Mouse (Mus musculus) testis, adult 2 months (tissue): ENCODE data around the gene Klk8. TPM values are rescaled to one million over a fixed set of nuclear protein-coding genes. Genes with fewer than 3 reads are reported as not detected.

Source experiments
- H3K27ac ChIP-seq: fragments of 200-500 bp; 2 replicates; pipeline ENCODE4 v1.5.1; 2012; ENCODE audit warnings: low read depth, low read length; ENCODE audit not compliant: control insufficient read depth, insufficient read depth
- H3K27me3 ChIP-seq: fragments of 200-500 bp; 2 replicates; pipeline ENCODE4 v1.6.1; 2012; ENCODE audit warnings: mild to moderate bottlenecking, low read length, moderate library complexity; ENCODE audit not compliant: control insufficient read depth, insufficient read depth
- H3K36me3 ChIP-seq: fragments of 200-500 bp; 2 replicates; pipeline ENCODE4 v1.6.1; 2012; ENCODE audit warnings: mild to moderate bottlenecking, low read length; ENCODE audit not compliant: control insufficient read depth, insufficient read depth
- H3K4me1 ChIP-seq: fragments of 200-500 bp; 2 replicates; pipeline ENCODE4 v1.6.1; 2012; ENCODE audit warnings: low read length; ENCODE audit not compliant: control insufficient read depth, insufficient read depth
- H3K4me3 ChIP-seq: fragments of 200-500 bp; 2 replicates; pipeline ENCODE4 v1.5.1; 2012; ENCODE audit warnings: low read depth, mild to moderate bottlenecking, low read length, moderate library complexity, mixed read lengths; ENCODE audit not compliant: control insufficient read depth
- CTCF ChIP-seq: fragments of 200-500 bp; IDR thresholded peaks from 2 replicates; pipeline ENCODE4 v1.5.1; 2012; ENCODE audit warnings: low read depth, mild to moderate bottlenecking, inconsistent platforms, low read length, moderate library complexity; ENCODE audit not compliant: control insufficient read depth, insufficient read depth, insufficient replicate concordance
- POLR2A ChIP-seq: fragments of 200-500 bp; IDR thresholded peaks from 2 replicates; pipeline ENCODE4 v1.6.1; 2012; ENCODE audit warnings: low read depth, mild to moderate bottlenecking, inconsistent platforms, low read length, moderate library complexity; ENCODE audit not compliant: control insufficient read depth
- polyA plus RNA-seq: library from polyadenylated mRNA; depleted of rRNA; stranded (reverse); fragments of >200 nt; gene quantifications from 2 replicates; pipeline ENCODE4 v1.2.3, GENCODE M21; 2012

Gene Klk8
- polyA plus RNA-seq, 1 experiment, result 0.09 TPM

DNA sequence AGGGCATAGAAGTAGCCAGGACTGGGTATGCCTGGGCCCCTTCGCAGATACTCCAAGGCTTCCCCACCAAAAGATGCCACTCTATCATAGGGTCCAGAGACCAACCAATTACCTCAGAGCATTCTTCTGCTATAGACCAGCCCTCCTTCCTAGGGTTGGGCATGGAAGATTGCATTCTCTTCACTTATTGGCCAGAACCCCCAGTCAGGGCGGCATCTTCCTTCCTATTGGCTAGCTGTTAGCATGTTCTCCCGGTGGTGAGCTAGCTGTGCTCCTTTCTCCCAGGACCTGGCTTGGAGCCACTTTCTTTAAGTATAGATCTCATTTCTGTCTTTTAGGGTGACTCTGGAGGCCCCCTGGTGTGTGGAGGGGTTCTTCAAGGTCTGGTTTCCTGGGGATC, 24.5 kb upstream of the Klk8 start:
- Histone ChIP-seq H3K27ac (no peak overlapping the region), H3K36me3 (no peaks in the 10 kb centered on the region), H3K4me1 (peaks cover 4% of the 10 kb centered on the region), H3K27me3 (no peaks in the 10 kb centered on the region), H3K4me3 (no peak overlapping the region; the same call in 1 of the 2 replicates)
- no peak for TF ChIP-seq CTCF
- TF ChIP-seq POLR2A, result no peak

DNA sequence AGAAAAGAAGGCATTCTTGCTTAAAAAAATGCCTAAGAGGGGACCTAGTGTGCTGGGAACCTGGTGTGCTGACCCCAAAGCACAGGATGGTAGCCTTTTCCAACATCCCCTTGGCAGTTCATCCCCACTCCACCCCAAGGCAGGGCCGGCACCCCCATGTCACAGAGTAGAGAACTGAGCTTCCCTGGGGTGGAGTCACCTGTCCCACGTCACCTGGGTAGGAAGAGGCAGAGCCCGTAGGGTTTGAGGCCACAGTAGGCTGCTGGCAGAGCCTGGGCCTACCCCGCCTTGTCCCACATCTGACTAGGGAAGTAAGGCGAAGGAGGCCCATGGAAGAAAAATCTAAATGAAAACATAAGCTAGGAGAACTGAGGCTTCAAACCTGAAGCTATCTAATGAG, 23.0 kb upstream of the Klk8 start, which contains the start of gene Klk11:
Gene Klk11 (plus strand): TSS at position 241 of the 400 bp plus-strand sequence.
- peaks cover 4% of the 10 kb centered on the region for H3K4me1 ChIP-seq
- no peaks in the 10 kb centered on the region for H3K27me3 ChIP-seq
- no peaks in the 10 kb centered on the region for H3K36me3 ChIP-seq
- no peak within 1 kb of the TSS for H3K4me3 ChIP-seq
- no peak within 1 kb of the TSS for H3K27ac ChIP-seq
- TF ChIP-seq CTCF, result no peak
- TF ChIP-seq POLR2A, result no peak

DNA sequence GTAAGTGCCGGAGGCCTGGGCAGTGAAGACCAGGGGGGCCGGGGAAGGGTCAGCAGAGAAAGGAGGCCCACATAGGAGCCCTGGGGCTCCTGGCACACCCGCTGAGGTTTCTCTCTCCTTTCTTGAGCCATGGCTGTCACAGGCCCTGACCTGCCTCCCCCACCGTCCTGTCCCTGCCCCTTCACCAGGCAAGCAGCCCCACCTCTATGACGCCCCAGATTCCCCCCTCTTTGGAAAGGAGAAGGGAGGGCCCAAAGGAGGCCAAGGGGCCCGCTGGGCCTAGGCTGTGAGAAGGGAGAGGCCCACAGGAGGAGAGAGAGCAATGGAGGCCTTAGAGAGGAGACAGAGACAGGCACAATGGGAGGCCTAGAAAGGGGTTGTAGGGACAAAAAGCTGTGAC, 22.6 kb upstream of the Klk8 start:
- no peak overlapping the region for H3K4me3 ChIP-seq
- H3K4me1 ChIP-seq, result peaks cover 4% of the 10 kb centered on the region
- no peak overlapping the region for H3K27ac ChIP-seq
- TF ChIP-seq CTCF (no peak), POLR2A (no peak)
- H3K36me3 ChIP-seq, result no peaks in the 10 kb centered on the region
- H3K27me3 ChIP-seq, result no peaks in the 10 kb centered on the region

DNA sequence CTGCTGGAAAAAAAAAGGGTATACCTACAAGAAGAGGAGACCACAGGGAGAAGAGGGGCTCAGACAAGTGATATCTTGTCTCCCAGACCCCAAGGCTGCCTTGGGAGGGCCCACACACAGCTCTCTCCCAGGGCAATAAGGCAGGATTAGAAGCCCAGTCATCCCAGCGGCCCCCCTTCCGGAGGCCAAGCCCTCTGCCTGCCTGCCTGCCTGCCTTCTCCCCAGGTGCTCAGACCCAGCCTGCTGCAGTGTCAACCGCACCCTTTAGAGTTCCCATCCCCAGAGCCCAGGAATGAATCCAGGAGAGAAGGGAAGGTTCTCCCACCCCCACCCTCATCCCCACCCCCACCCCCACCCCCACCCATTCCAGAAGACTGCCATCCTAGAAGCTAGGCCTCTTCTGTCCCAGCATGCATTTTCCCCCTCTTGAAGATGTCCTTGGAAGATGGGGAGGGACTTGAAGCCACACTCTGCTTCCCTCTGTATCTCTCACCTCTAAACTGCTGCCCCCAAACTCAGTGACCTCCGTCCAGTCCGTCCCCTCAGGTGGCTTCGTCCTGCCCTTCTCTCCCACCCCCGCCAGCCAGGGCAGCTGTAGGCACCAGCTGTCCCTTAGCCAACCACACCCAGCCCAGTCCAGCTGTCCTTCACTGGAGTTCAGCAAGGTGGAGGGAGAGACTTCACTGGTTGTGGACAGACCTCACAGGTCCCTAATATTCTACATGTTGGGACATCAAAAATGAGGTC, 21.9 kb upstream of the Klk8 start:
- H3K4me3 ChIP-seq, result no peak overlapping the region
- no peak overlapping the region for H3K27ac ChIP-seq
- H3K4me1 ChIP-seq, result peaks cover 4% of the 10 kb centered on the region
- H3K36me3 ChIP-seq, result no peaks in the 10 kb centered on the region
- TF ChIP-seq POLR2A (no peak), CTCF (no peak)
- H3K27me3 ChIP-seq, result no peaks in the 10 kb centered on the region

DNA sequence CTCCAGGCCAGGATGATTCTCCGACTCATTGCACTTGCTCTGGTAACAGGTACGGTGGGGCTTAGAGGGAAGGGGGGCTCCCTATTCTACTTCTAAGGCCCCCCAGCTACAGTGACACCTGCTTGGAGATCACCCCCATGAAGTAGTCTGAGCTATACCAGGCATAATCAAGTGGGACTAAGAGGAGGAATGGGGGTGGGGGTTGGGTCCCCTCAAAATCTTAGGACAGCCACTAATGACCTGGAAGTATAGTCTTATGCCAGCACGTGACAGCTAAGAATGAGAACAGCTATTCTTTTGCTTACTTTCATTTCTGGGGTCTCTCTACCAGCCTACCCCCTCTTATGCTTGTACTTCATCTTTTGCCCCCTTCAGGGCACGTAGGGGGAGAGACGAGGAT, 20.9 kb upstream of the Klk8 start:
- no peak overlapping the region for H3K4me3 ChIP-seq
- H3K4me1 ChIP-seq, result peaks cover 4% of the 10 kb centered on the region
- H3K36me3 ChIP-seq, result no peaks in the 10 kb centered on the region
- H3K27ac ChIP-seq, result no peak overlapping the region
- TF ChIP-seq CTCF (no peak), POLR2A (no peak)
- H3K27me3 ChIP-seq, result no peaks in the 10 kb centered on the region

DNA sequence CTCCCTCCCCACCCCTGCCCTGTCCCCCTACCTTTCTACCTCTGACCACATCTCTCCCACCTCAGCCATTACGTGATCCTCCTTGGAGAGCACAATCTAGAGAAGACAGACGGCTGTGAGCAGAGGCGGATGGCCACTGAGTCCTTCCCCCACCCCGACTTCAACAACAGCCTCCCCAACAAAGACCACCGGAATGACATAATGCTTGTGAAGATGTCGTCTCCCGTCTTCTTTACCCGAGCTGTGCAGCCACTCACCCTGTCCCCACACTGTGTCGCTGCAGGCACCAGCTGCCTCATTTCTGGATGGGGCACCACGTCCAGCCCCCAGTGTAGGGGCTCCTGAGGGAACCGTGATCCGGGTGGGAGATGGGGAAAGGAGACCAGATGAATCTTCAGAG, 20.0 kb upstream of the Klk8 start:
- peaks cover 9% of the 10 kb centered on the region for H3K4me1 ChIP-seq
- no peak overlapping the region for H3K4me3 ChIP-seq
- no peaks in the 10 kb centered on the region for H3K36me3 ChIP-seq
- no peaks in the 10 kb centered on the region for H3K27me3 ChIP-seq
- no peak for TF ChIP-seq POLR2A
- no peak for TF ChIP-seq CTCF
- no peak overlapping the region for H3K27ac ChIP-seq

DNA sequence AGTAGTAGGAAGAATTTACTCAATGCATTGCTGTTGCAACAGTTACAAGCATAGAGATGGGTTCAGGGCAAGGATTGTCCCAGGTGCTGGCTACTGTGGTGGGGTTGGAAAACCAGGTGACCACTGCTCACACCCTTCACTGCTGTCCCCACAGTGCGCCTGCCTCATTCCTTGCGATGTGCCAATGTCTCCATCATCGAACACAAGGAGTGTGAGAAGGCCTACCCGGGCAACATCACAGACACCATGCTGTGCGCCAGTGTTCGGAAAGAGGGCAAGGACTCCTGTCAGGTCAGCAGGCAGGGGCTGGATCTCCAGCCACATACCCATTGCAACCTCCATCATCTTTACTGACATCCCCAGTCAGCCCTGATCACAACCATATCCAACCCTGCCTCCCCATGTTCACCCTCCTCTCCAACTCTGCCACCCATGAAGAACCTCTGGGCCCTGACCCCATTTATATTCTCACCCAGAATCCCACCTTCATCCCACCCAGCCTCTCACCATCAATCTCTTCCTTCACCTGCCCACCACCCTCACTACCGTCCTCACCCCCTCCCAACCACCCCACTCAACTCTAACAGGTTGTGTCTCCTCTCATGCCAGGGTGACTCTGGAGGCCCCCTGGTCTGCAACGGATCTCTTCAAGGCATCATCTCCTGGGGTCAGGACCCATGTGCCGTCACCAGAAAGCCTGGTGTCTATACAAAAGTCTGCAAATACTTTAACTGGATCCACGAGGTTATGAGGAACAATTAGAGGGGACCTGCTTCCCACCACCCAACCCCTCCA, 19.0 kb upstream of the Klk8 start:
- H3K4me3 ChIP-seq, result no peak overlapping the region
- peaks cover 9% of the 10 kb centered on the region for H3K4me1 ChIP-seq
- TF ChIP-seq CTCF (no peak), POLR2A (no peak)
- H3K27ac ChIP-seq, result no peak overlapping the region
- H3K27me3 ChIP-seq, result no peaks in the 10 kb centered on the region
- H3K36me3 ChIP-seq, result no peaks in the 10 kb centered on the region
